Mouse (Mus musculus) lung, postnatal 25 days (tissue): ENCODE measurements around the gene Tmem202.
A peak's percentile ranks its signal among the peaks of the same experiment; 100 is the strongest.

ENCODE experiments used
- DNase-seq: peaks from one replicate; pipeline ENCODE4 v3.0.0; 2022; ENCODE audit warnings: low spot score

Gene Tmem202

DNA sequence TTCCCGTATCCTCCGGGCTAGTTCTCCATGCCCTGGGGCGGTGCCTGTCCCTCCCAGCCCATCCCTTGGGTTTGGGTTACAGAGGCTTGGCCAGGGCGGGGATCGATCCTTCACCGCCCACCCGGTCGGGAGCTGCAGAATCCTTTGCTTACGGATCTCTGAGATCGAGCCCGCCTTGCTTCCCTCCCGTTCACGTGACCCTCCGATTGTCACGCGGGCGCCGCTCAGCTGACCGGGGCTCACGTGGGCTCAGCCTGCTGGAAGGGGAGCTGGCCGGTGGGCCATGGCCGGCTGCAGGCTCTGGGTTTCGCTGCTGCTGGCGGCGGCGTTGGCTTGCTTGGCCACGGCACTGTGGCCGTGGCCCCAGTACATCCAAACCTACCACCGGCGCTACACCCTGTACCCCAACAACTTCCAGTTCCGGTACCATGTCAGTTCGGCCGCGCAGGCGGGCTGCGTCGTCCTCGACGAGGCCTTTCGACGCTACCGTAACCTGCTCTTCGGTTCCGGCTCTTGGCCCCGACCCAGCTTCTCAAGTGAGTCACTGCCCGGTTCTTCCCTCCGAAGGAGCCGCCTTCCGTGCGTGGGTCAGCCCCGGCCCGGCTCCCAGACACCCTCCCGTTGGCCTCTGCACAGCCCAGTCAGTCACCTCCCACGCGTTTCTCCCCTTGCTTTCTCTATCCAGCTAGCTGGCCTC lies at the start of gene Tmem202, which contains the start of gene Hexa:
Tmem202 (minus strand) TSS at position 407 of the 697 bp plus-strand sequence.
Hexa (plus strand) TSS at position 100 of the 697 bp plus-strand sequence.
- DNase-seq, result peak; percentile 78

DNA sequence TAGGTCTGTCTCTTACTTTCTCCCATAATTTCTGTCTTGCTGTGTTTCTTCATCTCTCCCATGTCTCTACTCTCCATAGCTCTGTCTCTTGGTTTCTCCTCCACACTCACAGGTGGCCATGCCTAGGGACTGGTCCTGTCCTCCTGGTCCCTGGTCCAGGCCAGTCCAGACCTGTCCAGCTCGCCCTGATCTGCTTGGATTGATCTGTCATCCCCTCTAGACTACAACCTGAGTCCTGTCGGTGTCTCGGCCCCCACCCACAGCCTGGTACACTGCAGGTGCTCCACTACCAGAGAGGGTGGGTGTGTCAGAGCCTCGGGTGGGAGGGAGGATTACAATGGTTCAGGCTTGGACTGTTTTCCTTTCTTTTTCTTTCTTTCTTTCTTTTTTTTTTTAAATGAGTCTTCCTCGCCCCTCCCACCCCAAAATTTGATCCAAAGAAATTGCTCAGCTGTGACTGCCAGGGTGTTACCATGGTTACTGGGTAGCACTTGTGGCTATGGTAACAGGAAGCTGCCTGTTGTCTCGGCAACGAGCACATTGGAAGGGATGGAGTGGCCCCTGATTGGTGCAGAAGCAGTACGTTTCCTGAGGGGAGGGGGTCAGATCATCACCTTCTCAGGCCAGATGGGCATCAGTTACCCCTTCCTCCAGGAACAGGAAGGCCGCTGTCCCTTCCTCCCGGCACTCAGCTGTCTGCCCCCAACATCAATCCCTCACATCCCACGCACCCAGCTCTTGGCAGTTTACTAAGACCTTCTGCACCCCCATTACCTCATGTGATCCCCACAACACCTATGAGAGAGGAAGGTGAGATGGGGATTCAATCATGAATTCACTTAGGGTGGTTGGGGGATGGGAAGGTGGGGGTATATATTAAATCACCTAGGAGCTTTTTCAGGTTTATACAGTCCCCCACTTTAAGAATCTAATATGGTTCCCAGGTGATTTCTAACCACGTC lies 49.3 kb upstream of the Tmem202 start:
- no peak for DNase-seq

DNA sequence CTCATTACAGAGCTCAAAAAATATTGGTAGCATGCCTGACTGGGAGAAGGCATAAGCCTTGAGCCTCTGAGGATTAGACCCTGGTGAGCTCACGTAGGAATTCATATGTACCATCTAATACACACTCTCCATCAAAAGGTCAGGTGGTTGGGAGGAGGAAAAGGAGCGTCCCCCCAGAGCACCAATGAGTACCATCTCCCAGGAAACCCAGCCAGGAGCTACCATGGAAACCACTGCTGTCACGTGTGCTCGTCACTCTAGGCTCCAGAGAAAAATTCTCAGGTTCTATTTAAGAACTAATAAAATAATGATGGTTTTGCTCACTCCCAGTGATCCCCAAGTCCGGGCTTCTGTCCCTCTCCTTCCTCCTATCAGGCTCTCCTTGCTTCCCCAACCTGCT lies 48.6 kb upstream of the Tmem202 start:
- no peak for DNase-seq

DNA sequence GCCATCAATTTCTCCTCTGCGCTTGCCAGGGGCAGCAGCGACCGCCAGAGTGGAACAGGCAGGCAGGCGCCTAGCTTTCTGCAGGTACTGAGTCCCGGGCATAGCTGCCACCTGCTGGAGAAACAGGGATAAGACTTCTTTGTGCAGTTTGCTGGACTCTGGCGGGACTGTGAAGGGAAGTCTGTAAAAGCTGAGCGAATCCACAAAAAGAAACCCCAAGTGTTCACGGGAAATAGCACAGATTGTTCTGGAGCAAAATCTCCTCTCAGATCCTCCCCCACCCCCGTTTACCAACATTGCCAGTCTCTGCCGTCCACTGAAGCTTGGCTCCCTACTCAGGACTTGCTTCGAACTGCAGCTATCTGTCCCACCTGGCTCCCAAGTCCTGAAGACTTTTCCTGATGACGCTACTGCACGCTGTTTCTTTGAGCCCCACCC lies 45.2 kb upstream of the Tmem202 start:
- peak; percentile 78 for DNase-seq

DNA sequence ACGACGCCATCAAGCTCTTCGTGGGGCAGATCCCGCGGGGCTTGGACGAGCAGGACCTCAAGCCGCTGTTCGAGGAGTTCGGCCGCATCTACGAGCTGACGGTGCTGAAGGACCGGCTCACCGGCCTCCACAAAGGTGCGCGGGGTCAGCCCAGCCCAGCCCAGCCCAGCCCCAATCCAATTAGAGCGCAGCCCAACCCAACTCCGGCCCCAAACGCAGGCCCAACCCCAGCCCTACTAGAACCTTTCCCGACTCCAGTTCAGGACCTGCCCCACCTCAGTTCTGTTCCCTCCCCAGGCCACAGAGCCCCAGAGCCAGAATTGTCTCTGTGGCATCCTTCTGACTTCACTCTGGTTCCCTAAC lies 38.8 kb upstream of the Tmem202 start:
- DNase-seq, result no peak

DNA sequence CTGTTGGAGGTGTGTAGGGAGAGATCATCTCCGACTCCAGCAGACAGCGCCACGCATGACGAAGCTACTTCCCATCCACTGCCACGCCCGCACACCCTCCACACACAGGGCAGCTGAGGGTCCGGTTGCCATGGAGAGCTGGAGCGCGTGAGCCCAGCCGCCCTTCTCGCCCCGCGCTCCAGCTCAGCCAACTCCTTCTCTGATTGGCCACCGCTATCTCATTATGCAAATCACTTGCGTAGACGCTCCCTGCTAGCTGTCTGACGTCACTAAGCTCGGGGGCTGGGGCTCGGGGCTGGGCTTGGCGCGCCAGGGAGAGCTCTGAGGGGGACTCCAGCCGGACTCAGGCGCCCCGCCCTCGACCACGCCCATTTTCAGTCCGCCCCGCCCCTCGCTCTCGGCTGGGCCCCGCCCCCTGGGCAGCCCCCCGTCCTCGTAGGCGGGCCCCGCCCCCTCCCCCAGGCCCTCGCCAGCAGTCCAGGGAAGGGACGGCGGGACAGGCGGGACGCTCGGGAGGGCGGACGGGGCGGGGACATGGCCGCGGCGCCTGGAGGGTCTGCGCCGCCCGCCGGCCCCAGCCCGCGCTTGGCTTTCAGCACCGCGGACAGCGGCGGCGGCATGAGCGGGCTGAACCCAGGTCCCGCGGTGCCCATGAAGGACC lies 38.3 kb upstream of the Tmem202 start, which contains the start of gene Celf6:
Celf6 (plus strand) TSS at position 74 of the 661 bp plus-strand sequence.
- DNase-seq, result peak; percentile 85

DNA sequence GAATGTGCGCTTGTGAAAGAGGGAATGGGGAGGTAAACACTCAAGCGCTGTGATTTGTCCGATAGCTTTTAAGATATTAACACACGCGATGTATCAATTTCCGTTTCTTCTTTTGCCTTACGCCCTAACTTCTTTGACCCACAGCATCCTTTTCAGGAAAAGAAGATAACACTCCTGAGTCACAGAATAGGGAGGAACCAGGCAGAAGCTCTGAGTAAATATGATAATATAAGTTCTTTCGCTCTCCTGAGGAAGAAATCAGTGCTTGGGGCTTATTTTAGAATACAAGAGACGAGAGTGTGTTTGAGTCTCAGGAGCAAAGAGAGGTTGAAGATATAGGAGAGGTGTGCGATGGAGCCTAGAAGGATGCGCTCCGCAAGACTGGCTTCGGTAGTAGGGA lies 37.8 kb upstream of the Tmem202 start:
- DNase-seq, result no peak

DNA sequence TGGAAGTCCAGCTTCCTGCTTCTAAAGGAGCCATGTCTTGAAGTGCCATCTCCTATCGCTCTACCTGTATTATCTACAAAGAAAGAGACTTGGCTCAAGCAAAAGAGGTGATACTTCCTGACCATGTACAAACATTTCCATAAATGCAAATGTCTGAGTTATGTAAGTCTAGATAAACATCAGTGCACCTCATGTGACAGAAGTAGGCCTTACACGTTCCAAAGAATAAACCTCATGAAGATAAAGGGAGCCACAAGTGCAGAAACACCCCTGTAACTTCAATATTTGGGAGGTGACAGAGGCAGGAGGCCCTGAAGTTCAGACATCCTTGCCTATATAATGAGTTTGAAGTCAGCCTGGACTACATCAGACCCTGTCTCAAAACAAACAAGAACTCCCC lies 32.2 kb upstream of the Tmem202 start:
- DNase-seq, result no peak

DNA sequence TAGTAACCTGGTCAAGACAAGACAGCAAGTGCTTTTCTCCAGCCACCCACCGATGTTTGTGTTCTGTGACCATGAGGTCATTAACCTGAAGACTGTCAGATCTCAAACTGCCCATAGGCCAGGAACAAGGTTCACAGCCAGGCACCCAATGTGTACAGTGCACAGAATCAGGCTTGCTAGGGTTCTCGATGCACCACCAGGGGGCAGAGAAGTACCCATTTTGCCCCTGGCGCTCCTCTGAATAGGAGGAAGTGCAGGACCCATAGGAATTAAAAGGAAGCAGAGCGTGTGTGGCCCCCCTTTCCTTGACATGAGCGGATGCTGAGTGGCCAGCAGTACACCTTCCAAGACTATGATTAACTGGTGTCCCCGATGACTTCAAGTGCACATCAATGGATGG lies 27.5 kb upstream of the Tmem202 start:
- peak; percentile 61 for DNase-seq

DNA sequence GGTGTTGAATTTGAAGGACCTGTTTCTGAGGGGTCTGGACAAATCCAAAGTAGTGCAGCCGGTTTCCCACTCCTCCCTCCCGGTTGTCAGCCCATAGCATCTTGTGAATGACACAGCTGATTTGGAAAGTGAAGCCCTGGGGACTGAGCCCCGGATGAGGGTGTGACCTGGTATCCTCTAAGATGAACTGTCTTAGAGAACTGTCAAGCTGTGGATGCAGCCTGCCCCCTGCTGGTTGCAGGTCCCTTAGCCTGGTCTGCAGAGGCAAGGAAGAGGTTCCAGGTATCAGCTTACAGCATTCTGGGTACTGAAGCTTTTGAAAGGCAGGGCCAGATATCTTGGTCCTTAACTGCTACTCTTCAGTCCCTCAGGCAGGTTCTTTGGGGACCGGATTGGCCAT lies 26.0 kb upstream of the Tmem202 start:
- peak; percentile 77 for DNase-seq

DNA sequence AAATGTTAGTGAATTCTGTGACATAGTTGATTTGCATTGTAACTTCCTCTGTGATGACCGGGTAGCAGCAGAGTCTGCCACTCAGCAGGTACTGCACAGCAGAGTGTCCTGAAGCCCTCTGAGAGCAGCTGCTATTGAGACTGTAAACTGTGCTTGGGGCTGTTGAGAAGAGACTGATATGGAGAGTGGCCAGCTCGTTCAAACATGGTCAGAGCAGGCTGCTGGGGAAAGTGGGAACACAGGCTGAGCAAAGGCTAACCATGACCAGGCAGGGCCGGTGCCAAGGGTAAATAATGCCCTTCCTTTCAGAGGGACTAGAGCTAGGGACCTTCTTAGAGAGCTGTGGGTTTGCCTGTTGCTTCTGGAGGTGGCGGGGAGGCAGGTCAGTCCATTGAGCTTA lies 14.1 kb upstream of the Tmem202 start:
- DNase-seq, result no peak

DNA sequence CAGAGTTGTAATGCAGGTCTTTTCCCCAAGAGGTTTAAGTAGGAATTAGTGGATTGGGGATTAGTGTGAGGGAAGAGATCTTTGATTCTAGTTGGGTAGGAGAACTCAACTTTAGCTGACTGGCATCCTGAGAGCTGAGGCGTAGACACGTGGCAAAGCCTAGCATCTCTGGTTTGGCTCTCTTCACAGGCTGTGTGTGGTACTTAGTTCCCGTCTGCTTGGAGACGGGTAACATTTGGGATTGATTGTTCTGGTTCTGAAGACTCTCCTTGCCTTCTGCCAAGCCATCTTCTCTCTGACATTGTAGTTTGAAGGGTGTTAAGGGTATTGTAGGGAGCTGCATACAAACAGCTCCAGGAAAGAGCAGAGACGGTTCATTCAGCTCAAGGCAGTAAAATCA lies 13.0 kb upstream of the Tmem202 start:
- no peak for DNase-seq

DNA sequence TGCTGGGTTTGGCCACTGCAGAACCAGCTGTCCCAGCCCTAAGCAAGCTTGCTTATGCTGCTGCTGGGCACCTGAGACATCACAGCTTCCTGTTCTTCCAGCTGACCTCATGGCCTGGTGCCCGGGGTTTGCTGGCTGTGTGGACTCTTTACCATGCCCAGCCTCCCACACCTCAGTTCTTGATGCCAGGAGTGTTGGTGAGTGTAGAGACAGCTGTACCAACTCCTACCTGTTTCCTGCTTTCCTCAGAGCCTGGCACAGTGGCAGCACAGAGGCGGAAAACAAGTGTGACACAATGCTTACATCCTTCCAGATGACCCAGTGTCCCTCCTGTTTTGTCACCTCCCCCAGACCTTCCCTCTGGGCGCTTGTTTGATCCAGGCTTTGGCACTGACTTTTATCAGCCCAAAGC lies 12.0 kb upstream of the Tmem202 start:
- DNase-seq, result peak; percentile 62

DNA sequence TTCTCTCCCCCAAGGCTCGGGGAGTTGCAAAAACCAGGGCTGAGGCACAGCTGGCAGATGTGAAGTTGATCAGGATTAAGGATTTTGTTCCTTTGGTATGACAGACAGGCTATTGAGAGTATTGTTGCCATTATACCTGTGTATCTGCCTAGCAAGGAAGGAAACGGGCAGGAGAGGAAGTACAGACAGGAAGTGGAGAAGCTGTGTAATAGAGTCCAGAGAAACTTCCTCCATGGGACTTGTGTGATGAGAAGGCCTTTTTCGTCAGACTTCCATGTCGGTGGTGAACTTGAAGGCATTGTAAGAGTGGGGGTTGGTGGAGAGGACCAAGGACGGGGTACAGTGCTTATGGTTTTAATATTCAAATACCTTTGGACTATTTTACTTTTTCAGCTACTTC lies 11.4 kb upstream of the Tmem202 start:
- DNase-seq, result no peak

DNA sequence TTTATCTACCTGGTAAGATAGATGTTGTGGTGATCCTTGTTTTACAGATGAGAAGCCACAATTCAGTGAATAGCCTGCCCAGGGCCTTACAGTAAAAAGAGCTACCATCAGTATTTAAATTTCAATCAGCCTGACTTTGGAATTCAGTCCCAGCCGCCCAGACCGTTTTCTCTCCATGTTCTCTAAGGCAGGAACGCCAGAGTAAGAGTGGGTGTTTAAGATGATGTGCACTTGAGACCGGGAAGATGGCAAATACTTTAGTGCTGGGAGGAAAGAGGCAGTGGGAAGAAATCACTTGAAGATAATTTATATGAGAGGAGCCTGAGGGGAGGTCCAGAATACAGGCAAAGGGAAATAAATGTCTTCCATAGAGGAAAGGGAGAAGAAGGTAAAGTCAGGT lies 10.4 kb upstream of the Tmem202 start:
- no peak for DNase-seq

DNA sequence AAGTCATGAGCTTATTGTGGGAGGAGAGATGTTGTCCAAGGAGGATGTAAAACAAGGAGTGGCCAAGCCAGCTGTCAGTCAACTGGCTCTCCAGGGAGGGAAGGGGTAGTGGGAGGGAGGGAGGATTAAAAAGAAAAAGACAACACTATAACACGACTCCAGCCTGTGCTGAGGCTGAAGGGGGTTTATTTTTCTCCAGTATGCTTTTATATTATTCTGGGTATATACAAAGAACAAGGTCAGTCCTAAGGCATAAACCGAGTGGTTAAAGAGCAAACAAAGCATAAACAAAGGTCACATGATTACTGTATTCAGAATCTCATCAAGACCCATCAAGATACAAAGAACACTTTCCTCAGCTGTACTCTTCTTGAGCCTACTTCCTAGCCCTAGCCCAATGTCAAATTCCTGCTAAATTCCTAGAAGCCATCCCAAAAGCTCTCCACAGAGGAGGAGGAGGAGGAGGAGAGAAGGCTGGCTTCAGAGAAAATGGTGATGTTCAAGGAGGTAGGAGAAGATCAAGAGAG lies 9.4 kb upstream of the Tmem202 start:
- DNase-seq, result no peak

DNA sequence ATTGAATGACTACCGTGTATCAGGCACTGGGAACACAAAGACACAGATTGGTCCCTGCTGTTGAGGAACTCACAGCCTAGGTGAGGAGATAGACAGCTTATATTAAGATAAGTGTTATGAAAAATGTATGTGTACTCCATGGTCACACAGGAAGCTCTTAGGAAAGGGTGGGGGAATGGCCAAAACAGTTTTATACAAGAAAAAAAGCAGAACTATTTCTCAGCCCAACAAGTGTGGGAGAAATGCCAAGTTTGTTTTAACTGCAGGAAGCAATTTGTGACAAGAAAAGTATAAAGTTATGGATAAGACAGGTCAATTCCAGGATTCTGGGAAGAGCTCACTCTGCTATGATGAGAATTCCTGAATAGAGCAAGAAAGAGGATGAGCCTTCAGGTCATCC lies 8.2 kb upstream of the Tmem202 start:
- no peak for DNase-seq

DNA sequence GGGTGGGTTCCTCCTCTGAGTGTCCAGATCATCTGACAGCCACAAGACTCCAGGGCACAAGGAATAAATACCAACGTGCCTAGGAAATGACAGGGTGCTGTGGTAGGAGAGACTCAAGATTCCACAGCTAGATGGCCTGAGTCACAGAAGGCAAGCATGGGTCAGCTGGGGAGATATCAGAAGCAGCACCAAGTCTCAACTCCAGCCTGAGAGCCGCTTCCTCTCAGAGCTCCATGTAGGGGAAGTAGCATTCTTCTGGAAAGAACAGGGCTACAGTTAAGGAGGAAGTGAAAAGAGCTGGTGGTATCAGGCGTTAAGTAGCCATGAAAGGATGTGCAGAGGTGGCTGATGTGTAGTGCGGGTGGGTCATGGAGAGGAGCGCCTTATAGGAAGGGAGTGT lies 5.1 kb upstream of the Tmem202 start:
- DNase-seq, result no peak

DNA sequence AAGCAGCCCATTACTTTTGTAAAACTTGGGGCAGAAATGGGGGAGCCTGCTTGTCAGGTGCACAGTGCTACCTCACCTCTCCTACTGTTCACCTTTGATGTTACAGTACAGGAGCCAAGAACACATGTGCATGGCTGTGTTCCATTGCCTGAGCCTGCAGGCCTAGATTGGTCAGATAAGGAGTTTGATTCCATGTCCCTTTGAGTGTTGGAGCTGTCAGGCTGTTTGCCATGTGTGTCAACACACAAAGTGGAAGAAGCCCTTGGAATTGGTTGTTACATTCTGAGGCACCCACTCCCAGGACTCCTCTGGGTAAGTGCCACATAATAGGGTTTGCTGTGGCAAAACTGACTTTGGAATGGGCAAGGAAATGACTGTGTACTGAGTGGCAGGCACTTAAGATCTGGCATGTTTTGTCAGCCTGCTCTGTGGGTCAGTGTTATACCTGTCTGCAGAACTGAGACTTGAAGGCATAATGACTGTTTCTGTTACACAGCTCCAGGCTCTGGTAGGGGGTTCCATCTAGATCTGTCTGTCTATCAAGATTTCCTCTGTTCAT lies 3.2 kb upstream of the Tmem202 start:
- DNase-seq, result peak; percentile 29

DNA sequence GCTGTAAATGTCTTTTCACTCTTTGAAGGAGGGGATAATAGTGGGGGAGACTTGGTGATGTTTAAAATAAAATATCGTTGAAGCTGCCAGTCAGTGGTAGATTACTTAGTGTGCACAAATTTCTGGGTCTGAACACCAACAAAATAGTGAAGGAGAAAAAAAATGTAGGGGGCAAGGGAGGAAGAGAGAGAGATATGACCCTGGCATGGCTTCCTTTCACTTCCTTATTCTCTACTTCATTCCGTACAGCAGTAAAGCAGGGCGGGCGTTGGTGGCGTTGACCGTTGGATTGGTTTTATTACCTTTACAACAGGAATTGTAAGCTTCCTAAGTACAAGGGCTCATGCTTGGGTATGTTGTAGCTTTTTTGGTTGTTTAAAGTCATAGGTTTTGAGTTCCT lies 2.0 kb upstream of the Tmem202 start:
- DNase-seq, result no peak

DNA sequence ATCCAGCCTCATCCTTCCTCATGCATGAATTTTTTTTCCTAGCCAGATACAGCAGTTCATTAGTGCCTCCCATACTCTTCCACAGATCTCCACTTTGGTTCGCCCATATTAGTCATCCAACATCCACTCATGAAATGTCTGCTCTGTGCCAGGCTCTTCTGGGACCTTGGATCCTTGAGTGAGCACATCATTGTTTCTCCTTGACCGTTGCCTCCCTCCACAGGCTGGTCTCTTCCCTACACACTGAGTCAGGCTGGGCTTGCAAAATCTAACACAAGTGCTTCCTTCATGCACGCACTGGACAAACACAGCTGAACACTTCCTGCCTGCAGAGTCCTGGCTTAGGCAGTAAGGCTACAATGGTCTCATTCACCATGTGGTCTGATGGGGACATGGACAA lies 2.0 kb downstream of the Tmem202 start:
- DNase-seq, result peak; percentile 71

DNA sequence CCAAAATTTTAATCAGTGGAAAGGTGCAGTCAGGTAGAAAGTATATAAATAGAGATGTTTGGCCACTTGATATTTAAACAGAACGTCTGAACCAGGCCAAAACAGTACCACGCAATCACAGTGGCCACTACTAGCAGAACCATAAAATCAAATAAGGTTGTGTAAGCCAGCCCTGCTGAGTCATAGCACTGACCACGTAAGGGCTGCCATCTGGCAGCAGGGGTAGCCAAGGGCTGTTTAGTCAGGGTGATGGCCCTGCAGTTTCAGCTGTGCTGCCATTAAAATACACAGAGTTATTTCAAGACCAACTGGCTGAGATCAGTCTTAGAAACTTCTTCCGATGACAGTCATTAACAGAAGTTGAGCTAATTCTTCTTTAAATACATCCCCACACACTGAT lies 5.8 kb downstream of the Tmem202 start:
- DNase-seq, result peak; percentile 73
